Mouse (Mus musculus) cerebellum, adult 9-11 months (tissue): ENCODE measurements around the gene Hspb9.

Experiments used
- DNase-seq: peaks from one replicate; pipeline ENCODE4 v3.0.0; 2022

Hspb9 gene

GRCm38 (mm10) chr11:100709201-100709810 is 4.3 kb upstream of the Hspb9 start:
- no peak for DNase-seq

GRCm38 (mm10) chr11:100710528-100710927 is 3.1 kb upstream of the Hspb9 start:
- DNase-seq: peak; percentile 33

- DNase-seq: no peak
Measured at GRCm38 (mm10) chr11:100710977-100711376, 2.7 kb upstream of the Hspb9 start.

GRCm38 (mm10) chr11:100711783-100712615 is 1.7 kb upstream of the Hspb9 start, which contains the start of gene Kat2a:
Gene Kat2a, minus strand, starts transcription at chr11:100712465.
- peak; percentile 87 for DNase-seq

- DNase-seq: peak; percentile 46
Measured at GRCm38 (mm10) chr11:100713174-100713573, 476 bp upstream of the Hspb9 start.

GRCm38 (mm10) chr11:100714534-100714915 is 875 bp downstream of the Hspb9 start:
- DNase-seq: peak; percentile 71

GRCm38 (mm10) chr11:100714948-100715347 is 1.3 kb downstream of the Hspb9 start:
- no peak for DNase-seq

GRCm38 (mm10) chr11:100716649-100717048 is 3.0 kb downstream of the Hspb9 start:
- no peak for DNase-seq

GRCm38 (mm10) chr11:100718462-100718861 is 4.8 kb downstream of the Hspb9 start:
- no peak for DNase-seq

- no peak for DNase-seq
Measured at GRCm38 (mm10) chr11:100718866-100719265, 5.2 kb downstream of the Hspb9 start.

- no peak for DNase-seq
Measured at GRCm38 (mm10) chr11:100719312-100719711, 5.7 kb downstream of the Hspb9 start.

- no peak for DNase-seq
Measured at GRCm38 (mm10) chr11:100719893-100720292, 6.2 kb downstream of the Hspb9 start.

GRCm38 (mm10) chr11:100720345-100720744 is 6.7 kb downstream of the Hspb9 start:
- DNase-seq: no peak

- DNase-seq: no peak
Measured at GRCm38 (mm10) chr11:100721254-100721653, 7.6 kb downstream of the Hspb9 start.

- no peak for DNase-seq
Measured at GRCm38 (mm10) chr11:100721776-100722492, 8.3 kb downstream of the Hspb9 start.

GRCm38 (mm10) chr11:100722493-100723028 is 8.9 kb downstream of the Hspb9 start:
- DNase-seq: no peak

- DNase-seq: no peak
Measured at GRCm38 (mm10) chr11:100724919-100725512, 11.4 kb downstream of the Hspb9 start.

- DNase-seq: no peak
Measured at GRCm38 (mm10) chr11:100727201-100727600, 13.6 kb downstream of the Hspb9 start.

- DNase-seq: no peak
Measured at GRCm38 (mm10) chr11:100728601-100729000, 15.0 kb downstream of the Hspb9 start.

GRCm38 (mm10) chr11:100729976-100730375 is 16.3 kb downstream of the Hspb9 start:
- DNase-seq: no peak

- no peak for DNase-seq
Measured at GRCm38 (mm10) chr11:100730477-100731205, 17.0 kb downstream of the Hspb9 start.
